Mouse (Mus musculus) intestine, embryonic 15.5 days (tissue): ENCODE measurements around the gene Slc32a1. TPM values are rescaled to one million over a fixed set of nuclear protein-coding genes. Genes with fewer than 3 reads are reported as not detected.

Source experiments
- ATAC-seq: fragments of 200-750 bp; cut with Nextera tagmentation; 2 replicates; pipeline ENCODE4 v1.8.0; 2017; ENCODE audit warnings: moderate TSS enrichment, moderate library complexity
- H3K27ac ChIP-seq: fragments of 300-500 bp; sonication (generic); 2 replicates; pipeline ENCODE4 v1.5.1; 2015; ENCODE audit warnings: mild to moderate bottlenecking, inconsistent platforms
- H3K27me3 ChIP-seq: fragments of 300-500 bp; sonication (generic); replicated peaks from 2 replicates; pipeline ENCODE4 v1.6.1; 2015; ENCODE audit warnings: inconsistent platforms
- H3K36me3 ChIP-seq: fragments of 300-500 bp; sonication (generic); 2 replicates; pipeline ENCODE4 v1.6.1; 2015; ENCODE audit warnings: inconsistent platforms
- H3K4me1 ChIP-seq: fragments of 300-500 bp; sonication (generic); replicated peaks from 2 replicates; pipeline ENCODE4 v1.6.1; 2015; ENCODE audit warnings: inconsistent platforms
- H3K4me2 ChIP-seq: fragments of 300-500 bp; sonication (generic); replicated peaks from 2 replicates; pipeline ENCODE4 v1.6.1; 2015; ENCODE audit warnings: mild to moderate bottlenecking, inconsistent platforms
- H3K4me3 ChIP-seq: fragments of 300-500 bp; sonication (generic); replicated peaks from 2 replicates; pipeline ENCODE4 v1.5.1; 2015; ENCODE audit warnings: inconsistent platforms
- H3K9ac ChIP-seq: fragments of 300-500 bp; sonication (generic); 2 replicates; pipeline ENCODE4 v1.6.1; 2015; ENCODE audit warnings: inconsistent platforms
- H3K9me3 ChIP-seq: fragments of 300-500 bp; sonication (generic); 2 replicates; pipeline ENCODE4 v1.6.1; 2016; ENCODE audit warnings: inconsistent platforms
- WGBS: fragments of 180-500 bp; shearing (Covaris S2); methylation state at CpG from one replicate; pipeline ENCODE4 v1.1.7; 2015; 5-methylcytosine and 5-hydroxymethylcytosine counted together
- polyA plus RNA-seq: library from polyadenylated mRNA; unstranded; fragments of >200 nt; fragmentation: Nextera tagmentation; extraction: Ambion mirVana; gene quantifications from 2 replicates; pipeline ENCODE4 v1.2.1, GENCODE M21; 2015

Slc32a1 gene
- polyA plus RNA-seq, 1 experiment from 2014 or later, result not detected

DNA sequence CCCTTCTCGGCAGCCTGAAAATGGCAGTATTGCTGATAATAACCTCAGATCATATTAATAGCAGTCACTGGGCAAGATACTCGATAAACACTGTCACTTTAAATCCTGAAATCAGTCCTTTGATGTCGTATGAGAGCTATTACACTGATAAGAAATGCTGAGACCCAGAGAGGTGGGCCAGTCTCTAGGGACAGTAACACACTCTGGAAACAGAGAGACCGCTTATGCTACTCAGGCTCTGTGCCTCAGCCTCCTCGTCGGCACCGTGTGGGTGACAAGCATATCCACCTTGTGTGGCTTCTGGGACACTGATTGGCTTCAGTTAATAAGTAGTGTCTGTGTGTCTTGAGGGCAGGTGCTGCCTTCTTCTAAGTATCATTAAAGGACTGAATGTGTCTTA is 15.0 kb upstream of the Slc32a1 start:
- Histone ChIP-seq H3K9ac (no peak overlapping the region), H3K27me3 (peaks cover 14% of the 10 kb centered on the region; the same call in 1 of the 2 replicates), H3K4me3 (no peak overlapping the region), H3K9me3 (no peaks in the 10 kb centered on the region), H3K27ac (no peak overlapping the region), H3K4me2 (no peak overlapping the region), H3K4me1 (no peaks in the 10 kb centered on the region), H3K36me3 (no peaks in the 10 kb centered on the region)
- ATAC-seq, result no peak
- WGBS, result 33% methylated on average over 7 of the region's 7 CpGs

DNA sequence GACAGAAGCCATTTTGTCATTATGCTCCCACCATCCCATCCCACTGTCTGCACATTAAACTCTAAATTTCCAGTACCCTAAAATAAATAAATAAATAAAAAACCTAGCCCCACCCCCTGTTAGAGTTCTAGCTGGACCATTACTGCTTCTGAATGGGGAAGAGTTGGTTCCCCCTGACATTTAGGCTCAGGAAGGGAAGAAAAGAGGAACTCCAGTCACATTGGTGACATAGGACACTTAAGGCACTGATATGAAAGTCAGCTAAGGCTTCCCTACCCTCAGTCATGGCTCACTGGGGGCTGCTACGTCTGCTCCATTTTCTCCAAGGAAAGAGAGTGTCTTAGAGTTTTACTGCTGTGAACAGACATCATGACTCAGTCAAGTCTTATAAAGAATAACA is 13.8 kb upstream of the Slc32a1 start:
- Histone ChIP-seq H3K4me1 (no peaks in the 10 kb centered on the region), H3K9ac (no peak overlapping the region), H3K4me3 (no peak overlapping the region), H3K27me3 (peaks cover 14% of the 10 kb centered on the region; the same call in 1 of the 2 replicates), H3K27ac (no peak overlapping the region), H3K4me2 (no peak overlapping the region), H3K36me3 (no peaks in the 10 kb centered on the region), H3K9me3 (no peaks in the 10 kb centered on the region)
- WGBS, result 57% methylated on average over 1 of the region's 1 CpGs
- ATAC-seq, result no peak

DNA sequence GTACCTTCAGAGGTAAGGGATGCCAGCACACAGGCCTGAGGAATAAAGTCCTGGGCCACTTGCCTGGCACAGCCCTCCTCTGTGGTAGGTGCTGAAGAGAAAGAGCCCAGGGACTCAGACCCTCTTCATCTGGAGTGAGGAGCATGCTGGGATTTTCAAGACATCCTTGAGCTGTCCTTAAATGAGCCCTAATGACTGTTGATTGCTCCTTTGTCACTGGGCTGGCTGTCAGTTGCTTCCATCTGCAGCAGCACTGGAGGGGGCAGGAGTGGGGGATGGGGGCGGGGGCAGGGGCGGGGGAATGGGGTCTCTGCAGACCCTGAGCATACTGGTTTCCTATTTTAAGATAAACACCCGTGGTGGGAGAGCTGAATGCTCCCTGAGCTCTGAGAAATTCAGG is 10.1 kb upstream of the Slc32a1 start:
- Histone ChIP-seq H3K27me3 (peaks cover 24% of the 10 kb centered on the region), H3K4me2 (no peak overlapping the region), H3K9ac (no peak overlapping the region), H3K4me3 (no peak overlapping the region), H3K36me3 (no peaks in the 10 kb centered on the region), H3K4me1 (0 out of 2 replicates have a peak, but pooled peaks cover 2% of the 10 kb centered on the region), H3K27ac (no peak overlapping the region), H3K9me3 (no peaks in the 10 kb centered on the region)
- ATAC-seq, result no peak
- WGBS, result 27% methylated on average over 3 of the region's 3 CpGs

DNA sequence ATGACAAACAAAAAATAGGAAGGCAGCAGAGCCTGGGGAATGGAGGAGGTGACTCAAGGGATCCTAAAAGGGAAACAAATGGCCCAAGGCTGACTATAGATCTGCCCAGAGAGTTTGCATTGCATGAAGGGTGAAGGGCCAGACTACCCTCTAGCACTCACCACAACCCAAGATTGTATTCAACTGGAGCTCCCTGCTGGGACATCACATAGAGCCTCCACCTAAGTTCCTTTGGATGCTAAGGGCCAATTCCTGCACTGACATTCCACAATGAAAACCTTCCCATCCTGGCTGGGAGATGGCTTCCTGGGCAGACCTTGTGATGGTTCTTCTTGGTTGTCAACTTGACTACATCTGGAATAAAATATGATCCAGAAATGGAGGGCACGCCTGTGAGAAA is 9.2 kb upstream of the Slc32a1 start:
- Histone ChIP-seq H3K4me3 (no peak overlapping the region), H3K9ac (no peak overlapping the region), H3K27ac (no peak overlapping the region), H3K4me1 (0 out of 2 replicates have a peak, but pooled peaks cover 2% of the 10 kb centered on the region), H3K36me3 (no peaks in the 10 kb centered on the region), H3K27me3 (peaks cover 26% of the 10 kb centered on the region), H3K9me3 (no peaks in the 10 kb centered on the region), H3K4me2 (no peak overlapping the region)
- no peak for ATAC-seq
- WGBS, result 79% methylated on average over 1 of the region's 1 CpGs

DNA sequence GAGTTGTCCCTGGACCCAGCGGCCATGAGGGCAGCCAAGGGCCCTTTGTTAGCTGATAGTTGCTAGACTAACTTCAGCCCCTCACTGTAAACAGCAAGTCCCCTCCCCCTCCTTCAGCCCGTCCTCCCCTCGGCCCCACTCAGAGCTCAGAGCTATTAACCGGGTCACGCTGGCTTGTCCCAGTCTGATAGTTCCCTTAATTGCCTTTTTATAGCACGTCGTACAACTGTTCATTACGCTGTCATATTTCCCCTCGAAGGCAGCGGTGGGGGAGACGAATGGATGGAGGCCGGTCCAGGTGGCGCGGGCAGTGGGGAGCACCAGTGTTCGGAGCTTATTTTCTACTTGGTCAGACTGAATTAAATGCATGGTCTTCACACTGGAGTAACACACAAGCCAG is 7.9 kb upstream of the Slc32a1 start:
- H3K27me3 ChIP-seq, result peaks cover 36% of the 10 kb centered on the region
- ATAC-seq, result no peak
- no peaks in the 10 kb centered on the region for H3K36me3 ChIP-seq
- no peak overlapping the region for H3K27ac ChIP-seq
- H3K4me2 ChIP-seq, result no peak overlapping the region
- 0 out of 2 replicates have a peak, but pooled peaks cover 2% of the 10 kb centered on the region for H3K4me1 ChIP-seq
- H3K4me3 ChIP-seq, result no peak overlapping the region
- no peak overlapping the region for H3K9ac ChIP-seq
- no peaks in the 10 kb centered on the region for H3K9me3 ChIP-seq
- 21% methylated on average over 15 of the region's 15 CpGs for WGBS

DNA sequence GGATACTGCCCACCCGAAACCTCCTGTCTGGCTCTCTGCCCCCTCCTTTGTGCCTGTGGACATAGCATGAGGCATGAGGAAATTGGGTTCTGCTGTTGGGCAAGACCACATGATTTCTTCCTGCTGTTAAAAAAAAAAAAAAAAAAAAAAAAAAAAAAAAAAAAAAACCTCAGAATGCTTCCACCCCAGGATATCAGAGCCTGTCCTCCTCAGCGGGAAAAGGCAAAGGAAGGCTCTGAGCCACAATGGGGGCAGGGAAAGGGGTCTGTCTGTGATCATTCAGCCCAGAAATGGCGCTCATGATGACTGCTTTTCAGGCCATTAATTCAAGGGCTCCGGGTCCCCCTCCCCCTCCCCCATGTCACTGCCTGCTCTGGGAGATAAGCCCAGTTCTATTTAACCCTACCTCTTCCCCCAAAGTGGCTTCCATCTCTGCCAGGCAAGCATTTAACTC is 4.0 kb upstream of the Slc32a1 start:
- peaks cover 12% of the 10 kb centered on the region for H3K4me1 ChIP-seq
- no peaks in the 10 kb centered on the region for H3K9me3 ChIP-seq
- WGBS, result 11% methylated on average over 4 of the region's 4 CpGs
- no peak overlapping the region for H3K9ac ChIP-seq
- no peak for ATAC-seq
- no peak overlapping the region for H3K27ac ChIP-seq
- H3K36me3 ChIP-seq, result no peaks in the 10 kb centered on the region
- H3K4me3 ChIP-seq, result no peak overlapping the region
- H3K27me3 ChIP-seq, result peaks cover 73% of the 10 kb centered on the region
- H3K4me2 ChIP-seq, result no peak overlapping the region

DNA sequence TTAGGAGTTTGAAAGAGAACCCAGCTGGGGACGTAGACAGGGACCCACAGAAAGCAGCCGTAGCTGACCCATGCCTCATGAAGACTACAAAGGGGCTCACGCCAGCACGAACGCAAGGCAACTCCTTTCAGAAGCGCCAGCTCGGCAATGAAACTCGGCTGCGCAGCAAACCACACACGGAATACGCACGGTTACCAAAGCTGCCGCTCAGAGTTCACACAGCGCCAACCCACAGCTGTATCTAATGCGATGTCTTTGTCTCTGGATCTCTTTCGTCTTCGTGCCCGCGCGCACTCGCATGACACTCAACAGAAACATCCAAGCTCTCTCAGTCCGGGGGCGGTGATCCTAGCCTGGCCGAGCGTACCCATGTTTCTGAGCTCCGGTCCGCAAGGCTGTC is 886 bp upstream of the Slc32a1 start:
- Histone ChIP-seq H3K4me3 (no peak overlapping the region), H3K9me3 (no peaks in the 10 kb centered on the region), H3K9ac (no peak overlapping the region), H3K36me3 (no peaks in the 10 kb centered on the region), H3K27ac (no peak overlapping the region), H3K27me3 (peaks cover 91% of the 10 kb centered on the region), H3K4me1 (peaks cover 12% of the 10 kb centered on the region), H3K4me2 (no peak overlapping the region)
- 1% methylated on average over 27 of the region's 27 CpGs for WGBS
- ATAC-seq, result no peak

DNA sequence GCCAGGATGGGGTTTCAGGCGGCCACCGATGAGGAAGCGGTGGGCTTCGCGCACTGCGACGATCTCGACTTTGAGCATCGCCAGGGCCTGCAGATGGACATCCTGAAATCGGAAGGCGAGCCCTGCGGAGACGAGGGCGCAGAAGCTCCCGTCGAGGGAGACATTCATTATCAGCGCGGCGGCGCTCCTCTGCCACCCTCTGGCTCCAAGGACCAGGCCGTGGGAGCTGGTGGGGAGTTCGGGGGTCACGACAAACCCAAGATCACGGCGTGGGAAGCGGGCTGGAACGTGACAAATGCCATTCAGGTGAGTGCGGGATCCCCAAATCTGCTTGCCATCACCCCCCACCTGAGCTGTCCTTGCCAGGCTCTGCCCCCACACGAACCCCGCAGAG is 756 bp downstream of the Slc32a1 start:
- no peak overlapping the region for H3K4me3 ChIP-seq
- peaks cover 97% of the 10 kb centered on the region for H3K27me3 ChIP-seq
- no peaks in the 10 kb centered on the region for H3K9me3 ChIP-seq
- H3K27ac ChIP-seq, result no peak overlapping the region
- WGBS, result 1% methylated on average over 30 of the region's 30 CpGs
- H3K4me1 ChIP-seq, result peaks cover 15% of the 10 kb centered on the region
- H3K36me3 ChIP-seq, result no peaks in the 10 kb centered on the region
- no peak overlapping the region for H3K9ac ChIP-seq
- no peak overlapping the region for H3K4me2 ChIP-seq
- no peak for ATAC-seq

DNA sequence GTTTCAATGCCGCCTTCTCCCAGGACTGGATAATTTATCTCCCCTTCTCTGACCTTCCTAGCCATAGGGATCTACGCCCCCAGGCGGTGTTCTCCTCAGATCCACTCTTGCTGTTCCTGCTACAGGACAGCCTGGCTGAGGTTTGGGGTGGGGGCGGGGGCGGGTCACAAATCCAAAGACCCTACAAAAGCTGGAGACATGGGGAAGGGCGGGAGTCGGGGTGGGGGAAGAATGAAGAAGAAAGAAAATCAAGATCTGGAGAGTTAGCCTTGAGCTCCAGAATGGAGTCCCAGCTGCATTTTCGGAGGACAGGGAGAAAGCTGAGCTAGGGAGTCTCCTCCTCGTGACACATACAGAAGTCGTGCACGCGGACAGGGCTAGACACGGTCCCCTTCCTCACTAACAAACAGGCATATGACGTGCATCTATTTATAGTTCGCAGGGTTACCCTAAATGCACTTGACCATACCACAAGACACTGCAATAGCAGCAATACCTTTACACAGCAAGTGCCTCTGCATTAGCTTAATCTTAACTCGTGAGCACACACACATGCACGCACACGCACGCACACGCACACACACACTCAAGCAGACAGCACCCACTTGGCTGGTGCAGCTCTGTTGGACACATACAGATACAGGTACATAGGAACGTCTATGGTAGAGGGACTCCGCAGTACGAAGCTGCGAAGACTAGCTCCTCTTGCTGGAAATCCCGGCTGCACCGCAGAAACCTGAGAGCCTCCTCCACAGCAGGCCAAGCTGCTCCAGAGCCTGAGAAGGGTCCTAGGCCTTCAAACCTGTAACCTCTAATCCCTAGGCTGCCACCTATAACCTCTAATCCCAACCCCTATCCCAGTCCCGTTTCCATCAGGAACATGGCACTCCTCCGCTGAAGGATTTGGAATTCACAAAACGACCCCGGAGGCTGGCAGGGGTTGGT is 1.4 kb downstream of the Slc32a1 start:
- no peak overlapping the region for H3K9ac ChIP-seq
- H3K4me2 ChIP-seq, result no peak overlapping the region
- no peak overlapping the region for H3K4me3 ChIP-seq
- H3K27ac ChIP-seq, result no peak overlapping the region
- H3K36me3 ChIP-seq, result no peaks in the 10 kb centered on the region
- ATAC-seq, result no peak
- WGBS, result 4% methylated on average over 30 of the region's 30 CpGs
- peaks cover 15% of the 10 kb centered on the region for H3K4me1 ChIP-seq
- peaks cover 98% of the 10 kb centered on the region for H3K27me3 ChIP-seq
- no peaks in the 10 kb centered on the region for H3K9me3 ChIP-seq

DNA sequence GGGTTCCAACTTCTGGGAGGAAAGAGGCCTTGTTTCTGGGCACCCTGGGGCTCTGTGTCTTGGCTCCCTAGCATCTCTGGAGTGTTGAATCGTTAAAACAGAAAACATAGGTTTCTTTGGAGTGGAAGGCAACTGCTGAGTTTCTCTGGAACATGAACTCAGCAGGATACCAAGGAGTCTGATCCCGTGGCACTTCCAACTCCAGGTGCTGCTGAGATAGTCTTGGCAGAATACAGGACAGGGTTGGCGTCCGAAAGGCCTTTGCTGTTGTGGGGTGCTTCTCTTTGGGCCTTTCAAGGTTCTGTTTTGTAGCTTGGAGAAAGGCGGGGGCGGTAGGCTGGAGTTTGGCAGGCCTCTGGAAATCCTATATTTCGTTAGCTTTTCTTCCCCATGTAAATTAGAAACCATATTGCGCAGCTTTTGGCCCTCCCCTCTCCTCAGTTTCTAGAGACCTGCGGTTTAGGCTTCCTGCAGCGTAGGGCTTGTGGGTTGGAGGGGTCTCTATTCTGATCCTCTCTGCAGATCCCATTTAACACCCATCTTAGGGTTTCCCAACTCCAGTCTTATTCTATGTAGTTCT is 2.2 kb downstream of the Slc32a1 start:
- H3K27ac ChIP-seq, result no peak overlapping the region
- H3K4me2 ChIP-seq, result no peak overlapping the region

DNA sequence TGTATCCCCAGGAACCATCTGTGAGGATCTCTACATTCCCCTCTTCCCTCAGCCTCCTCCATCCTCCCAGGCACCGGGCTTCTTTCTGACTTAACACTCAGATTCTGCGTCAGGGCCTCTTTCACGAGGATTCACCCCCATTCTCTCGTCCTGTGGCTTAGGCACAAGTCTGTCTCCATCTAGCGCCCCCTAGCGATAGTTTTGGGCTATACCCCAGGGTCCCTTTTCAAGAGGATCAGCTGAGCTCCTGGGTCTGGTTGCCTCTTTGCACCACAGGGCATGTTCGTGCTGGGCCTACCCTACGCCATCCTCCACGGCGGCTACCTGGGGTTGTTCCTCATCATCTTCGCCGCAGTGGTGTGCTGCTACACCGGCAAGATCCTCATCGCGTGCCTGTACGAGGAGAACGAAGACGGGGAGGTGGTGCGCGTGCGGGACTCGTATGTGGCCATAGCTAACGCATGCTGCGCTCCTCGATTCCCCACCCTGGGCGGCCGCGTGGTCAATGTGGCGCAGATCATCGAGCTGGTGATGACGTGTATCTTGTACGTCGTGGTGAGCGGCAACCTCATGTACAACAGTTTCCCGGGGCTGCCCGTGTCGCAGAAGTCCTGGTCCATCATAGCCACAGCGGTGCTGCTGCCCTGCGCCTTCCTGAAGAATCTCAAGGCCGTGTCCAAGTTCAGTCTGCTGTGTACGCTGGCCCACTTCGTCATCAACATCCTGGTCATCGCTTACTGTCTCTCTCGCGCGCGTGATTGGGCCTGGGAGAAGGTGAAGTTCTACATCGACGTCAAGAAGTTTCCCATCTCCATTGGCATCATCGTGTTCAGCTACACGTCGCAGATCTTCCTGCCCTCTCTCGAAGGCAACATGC is 3.2 kb downstream of the Slc32a1 start:
- Histone ChIP-seq H3K27me3 (peaks cover 97% of the 10 kb centered on the region), H3K4me2 (no peak overlapping the region), H3K4me1 (peaks cover 15% of the 10 kb centered on the region), H3K4me3 (no peak overlapping the region), H3K9me3 (no peaks in the 10 kb centered on the region), H3K36me3 (no peaks in the 10 kb centered on the region), H3K27ac (no peak overlapping the region), H3K9ac (no peak overlapping the region)
- ATAC-seq, result no peak; the same call in 1 of the 2 replicates
- 5% methylated on average over 53 of the region's 53 CpGs for WGBS

More for the DNA sequence above, 2.2 kb downstream of the Slc32a1 start:
- Histone ChIP-seq H3K27me3 (peaks cover 98% of the 10 kb centered on the region), H3K4me3 (no peak overlapping the region), H3K9me3 (no peaks in the 10 kb centered on the region), H3K4me1 (peaks cover 15% of the 10 kb centered on the region), H3K36me3 (no peaks in the 10 kb centered on the region), H3K9ac (no peak overlapping the region)
- 8% methylated on average over 10 of the region's 10 CpGs for WGBS
- ATAC-seq, result no peak

DNA sequence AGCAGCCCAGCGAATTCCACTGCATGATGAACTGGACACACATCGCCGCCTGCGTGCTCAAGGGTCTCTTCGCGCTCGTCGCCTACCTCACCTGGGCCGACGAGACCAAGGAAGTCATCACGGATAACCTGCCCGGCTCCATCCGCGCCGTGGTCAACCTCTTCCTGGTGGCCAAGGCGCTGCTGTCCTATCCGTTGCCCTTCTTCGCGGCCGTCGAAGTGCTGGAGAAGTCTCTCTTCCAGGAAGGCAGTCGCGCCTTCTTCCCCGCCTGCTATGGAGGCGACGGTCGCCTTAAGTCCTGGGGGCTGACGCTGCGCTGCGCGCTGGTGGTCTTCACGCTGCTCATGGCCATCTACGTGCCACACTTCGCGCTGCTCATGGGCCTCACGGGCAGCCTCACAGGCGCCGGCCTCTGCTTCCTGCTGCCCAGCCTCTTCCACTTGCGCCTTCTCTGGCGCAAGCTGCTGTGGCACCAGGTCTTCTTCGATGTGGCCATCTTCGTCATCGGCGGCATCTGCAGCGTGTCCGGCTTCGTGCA is 3.9 kb downstream of the Slc32a1 start:
- Histone ChIP-seq H3K4me3 (no peak overlapping the region), H3K27me3 (peaks cover 97% of the 10 kb centered on the region), H3K9me3 (no peaks in the 10 kb centered on the region), H3K9ac (no peak overlapping the region), H3K4me1 (peaks cover 15% of the 10 kb centered on the region), H3K27ac (no peak overlapping the region), H3K4me2 (0 out of 2 replicates have a peak overlapping the region, but pooled peaks have one; percentile 11), H3K36me3 (no peaks in the 10 kb centered on the region)
- ATAC-seq, result no peak
- WGBS, result 1% methylated on average over 47 of the region's 47 CpGs
